Mouse (Mus musculus) MEL (cell line): Measurements from ENCODE around the gene Abcb6. TPM values are rescaled to one million over a fixed set of nuclear protein-coding genes. Genes with fewer than 3 reads are reported as not detected.

Source experiments
- DNase-seq: peaks from one replicate; pipeline ENCODE4 v3.0.0; 2011; ENCODE audit warnings: low read depth, low spot score
- H3K27ac ChIP-seq: 2 replicates; pipeline ENCODE4 v1.5.1; 2012; ENCODE audit warnings: low read depth, mild to moderate bottlenecking, control low read depth, low read length, moderate library complexity; ENCODE audit not compliant: control insufficient read depth
- H3K27me3 ChIP-seq, 2 experiments: fragments of 150-350 bp in 1 of 2; sonication (generic) in 1 of 2; 2 replicates each; pipeline ENCODE4 v1.6.1; 2012; ENCODE audit warnings: low read length in 2 of 2, mild to moderate bottlenecking in 2 of 2, improper control_type of control experiment in 1 of 2, moderate library complexity in 1 of 2; ENCODE audit not compliant: insufficient read depth in 2 of 2, control insufficient read depth in 1 of 2
- H3K36me3 ChIP-seq, 2 experiments: 2 replicates each; pipeline ENCODE4 v1.6.1; 2012 to 2014; ENCODE audit warnings: low read length in 2 of 2, improper control_type of control experiment in 1 of 2, inconsistent platforms in 1 of 2, mild to moderate bottlenecking in 1 of 2; ENCODE audit not compliant: insufficient read depth in 2 of 2, control insufficient read depth in 1 of 2
- H3K4me1 ChIP-seq, 2 experiments: fragments of 150-350 bp in 1 of 2; sonication (generic) in 1 of 2; 2 replicates each; pipeline ENCODE4 v1.6.1; 2012; ENCODE audit warnings: low read length in 2 of 2, improper control_type of control experiment in 1 of 2, mild to moderate bottlenecking in 1 of 2; ENCODE audit not compliant: insufficient read depth in 2 of 2, control insufficient read depth in 1 of 2
- H3K4me3 ChIP-seq, 2 experiments: fragments of 150-350 bp in 1 of 2; sonication (generic) in 1 of 2; 2 replicates each; pipeline ENCODE4 v1.5.1; 2012; ENCODE audit warnings: low read depth in 2 of 2, low read length in 2 of 2, mild to moderate bottlenecking in 2 of 2, moderate library complexity in 2 of 2, control low read depth in 1 of 2, improper control_type of control experiment in 1 of 2; ENCODE audit not compliant: control insufficient read depth in 1 of 2, insufficient read depth in 1 of 2
- H3K79me2 ChIP-seq: 2 replicates; pipeline ENCODE4 v1.6.1; 2012; ENCODE audit warnings: mild to moderate bottlenecking, low read length, moderate library complexity; ENCODE audit not compliant: control insufficient read depth, poor library complexity, insufficient read depth
- H3K9ac ChIP-seq: 2 replicates; pipeline ENCODE4 v1.6.1; 2012; ENCODE audit warnings: low read depth, mild to moderate bottlenecking, control low read depth, low read length, moderate library complexity; ENCODE audit not compliant: control insufficient read depth, poor library complexity, severe bottlenecking
- H3K9me3 ChIP-seq: fragments of 150-350 bp; sonication (generic); replicated peaks from 2 replicates; pipeline ENCODE4 v1.6.1; 2012; ENCODE audit warnings: mild to moderate bottlenecking, low read length, improper control_type of control experiment, moderate library complexity; ENCODE audit not compliant: insufficient read depth
- BHLHE40 ChIP-seq: IDR thresholded peaks from 2 replicates; pipeline ENCODE4 v1.6.1; 2012; ENCODE audit warnings: low read depth, mild to moderate bottlenecking, inconsistent platforms, low read length, improper control_type of control experiment, borderline replicate concordance
- CTCF ChIP-seq, 3 experiments: IDR thresholded peaks in 2 of 3; conservative IDR thresholded peaks in 1 of 3; 2 replicates each; pipeline ENCODE4 v1.5.1; 2011 to 2012; ENCODE audit warnings: low read length in 3 of 3, low read depth in 2 of 3, mild to moderate bottlenecking in 2 of 3, improper control_type of control experiment in 1 of 3, inconsistent platforms in 1 of 3, mixed read lengths in 1 of 3, moderate library complexity in 1 of 3; ENCODE audit not compliant: control insufficient read depth in 1 of 3, insufficient read depth in 1 of 3, poor library complexity in 1 of 3, severe bottlenecking in 1 of 3
- EP300 ChIP-seq, 2 experiments: IDR thresholded peaks; 2 replicates each; pipeline ENCODE4 v1.6.1; 2011; ENCODE audit warnings: improper control_type of control experiment in 2 of 2, low read length in 2 of 2, low read depth in 1 of 2, mild to moderate bottlenecking in 1 of 2
- ETS1 ChIP-seq: IDR thresholded peaks from 2 replicates; pipeline ENCODE4 v1.6.1; 2012; ENCODE audit warnings: low read depth, mild to moderate bottlenecking, inconsistent platforms, low read length, improper control_type of control experiment, moderate library complexity
- GABPA ChIP-seq: IDR thresholded peaks from 2 replicates; pipeline ENCODE4 v1.6.1; 2012; ENCODE audit warnings: low read depth, mild to moderate bottlenecking, inconsistent platforms, low read length, improper control_type of control experiment, moderate library complexity
- GATA1 ChIP-seq: IDR thresholded peaks from 2 replicates; pipeline ENCODE4 v1.6.1; 2011; ENCODE audit warnings: low read depth, low read length, improper control_type of control experiment
- HCFC1 ChIP-seq: IDR thresholded peaks from 2 replicates; pipeline ENCODE4 v1.6.1; 2012; ENCODE audit warnings: low read depth, mild to moderate bottlenecking, inconsistent platforms, low read length, improper control_type of control experiment, moderate library complexity
- JUND ChIP-seq: IDR thresholded peaks from 2 replicates; pipeline ENCODE4 v1.6.1; 2011; ENCODE audit warnings: low read depth, mild to moderate bottlenecking, improper control_type of control experiment, low read length
- KAT2A ChIP-seq: conservative IDR thresholded peaks from 2 replicates; pipeline ENCODE4 v1.6.1; 2012; ENCODE audit warnings: low read depth, low read length, improper control_type of control experiment, inconsistent platforms
- MAX ChIP-seq: IDR thresholded peaks from 2 replicates; pipeline ENCODE4 v1.6.1; 2011; ENCODE audit warnings: low read length, improper control_type of control experiment
- MAZ ChIP-seq: IDR thresholded peaks from 2 replicates; pipeline ENCODE4 v1.6.1; 2012; ENCODE audit warnings: low read depth, mild to moderate bottlenecking, inconsistent platforms, low read length, improper control_type of control experiment
- MXI1 ChIP-seq: IDR thresholded peaks from 2 replicates; pipeline ENCODE4 v1.6.1; 2011; ENCODE audit warnings: mild to moderate bottlenecking, low read depth, low read length, improper control_type of control experiment
- MYC ChIP-seq: IDR thresholded peaks from 2 replicates; pipeline ENCODE4 v1.6.1; 2011; ENCODE audit warnings: low read depth, mild to moderate bottlenecking, low read length, improper control_type of control experiment, moderate library complexity
- NELFE ChIP-seq: IDR thresholded peaks from 2 replicates; pipeline ENCODE4 v1.6.1; 2011; ENCODE audit warnings: low read depth, low read length, improper control_type of control experiment
- POLR2A ChIP-seq, 2 experiments: IDR thresholded peaks; 2 replicates each; pipeline ENCODE4 v1.6.1; 2011 to 2012; ENCODE audit warnings: low read length in 2 of 2, mild to moderate bottlenecking in 2 of 2, control low read depth in 1 of 2, improper control_type of control experiment in 1 of 2, low read depth in 1 of 2, moderate library complexity in 1 of 2; ENCODE audit not compliant: control insufficient read depth in 1 of 2, insufficient read depth in 1 of 2, poor library complexity in 1 of 2
- POLR2AphosphoS2 ChIP-seq: IDR thresholded peaks from 2 replicates; pipeline ENCODE4 v1.6.1; 2011; ENCODE audit warnings: low read length, improper control_type of control experiment
- RCOR1 ChIP-seq: IDR thresholded peaks from 2 replicates; pipeline ENCODE4 v1.6.1; 2012; ENCODE audit warnings: low read depth, mild to moderate bottlenecking, inconsistent platforms, low read length, improper control_type of control experiment
- SIN3A ChIP-seq: IDR thresholded peaks from 2 replicates; pipeline ENCODE4 v1.6.1; 2012; ENCODE audit warnings: low read length, improper control_type of control experiment, inconsistent platforms
- TBP ChIP-seq: IDR thresholded peaks from 2 replicates; pipeline ENCODE4 v1.8.0; 2011; ENCODE audit warnings: low read depth, low read length, improper control_type of control experiment
- TCF12 ChIP-seq: IDR thresholded peaks from 2 replicates; pipeline ENCODE4 v1.6.1; 2014; ENCODE audit warnings: low read depth, mild to moderate bottlenecking, inconsistent platforms, low read length, improper control_type of control experiment, moderate library complexity
- USF2 ChIP-seq, 2 experiments: IDR thresholded peaks; 2 replicates each; pipeline ENCODE4 v1.6.1; 2011 to 2012; ENCODE audit warnings: improper control_type of control experiment in 2 of 2, low read length in 2 of 2, borderline replicate concordance in 1 of 2, inconsistent platforms in 1 of 2, low read depth in 1 of 2, mild to moderate bottlenecking in 1 of 2; ENCODE audit not compliant: insufficient read depth in 1 of 2
- ZKSCAN1 ChIP-seq: IDR thresholded peaks from 2 replicates; pipeline ENCODE4 v1.6.1; 2012; ENCODE audit warnings: low read depth, mild to moderate bottlenecking, inconsistent platforms, low read length, improper control_type of control experiment, moderate library complexity
- ZMIZ1 ChIP-seq: IDR thresholded peaks from 2 replicates; pipeline ENCODE4 v1.6.1; 2012; ENCODE audit warnings: low read depth, mild to moderate bottlenecking, inconsistent platforms, low read length, improper control_type of control experiment, moderate library complexity
- ZNF384 ChIP-seq: IDR thresholded peaks from 2 replicates; pipeline ENCODE4 v1.6.1; 2012; ENCODE audit warnings: low read depth, mild to moderate bottlenecking, inconsistent platforms, low read length, improper control_type of control experiment
- polyA plus RNA-seq, 2 experiments: library from polyadenylated mRNA; stranded (reverse) in 1 of 2; unstranded in 1 of 2; fragments of >175 nt in 1 of 2; fragments of >200 nt in 1 of 2; gene quantifications; 2 replicates each; pipeline versions ENCODE4 v1.2.1 to v1.2.4; 2012; ENCODE audit warnings: low replicate concordance in 2 of 2, low read depth in 1 of 2; ENCODE audit not compliant: insufficient read length in 2 of 2, insufficient read depth in 1 of 2, missing spikeins in 1 of 2
- total RNA-seq: library from RNA; depleted of rRNA; stranded (reverse); fragments of 300-350 nt; gene quantifications from 2 replicates; pipeline ENCODE4 v1.2.3, GENCODE M21; 2012

The Abcb6 gene
- total and polyA plus RNA-seq, 3 experiments: 73.5 to 84.4 TPM; not detected in 1

DNA sequence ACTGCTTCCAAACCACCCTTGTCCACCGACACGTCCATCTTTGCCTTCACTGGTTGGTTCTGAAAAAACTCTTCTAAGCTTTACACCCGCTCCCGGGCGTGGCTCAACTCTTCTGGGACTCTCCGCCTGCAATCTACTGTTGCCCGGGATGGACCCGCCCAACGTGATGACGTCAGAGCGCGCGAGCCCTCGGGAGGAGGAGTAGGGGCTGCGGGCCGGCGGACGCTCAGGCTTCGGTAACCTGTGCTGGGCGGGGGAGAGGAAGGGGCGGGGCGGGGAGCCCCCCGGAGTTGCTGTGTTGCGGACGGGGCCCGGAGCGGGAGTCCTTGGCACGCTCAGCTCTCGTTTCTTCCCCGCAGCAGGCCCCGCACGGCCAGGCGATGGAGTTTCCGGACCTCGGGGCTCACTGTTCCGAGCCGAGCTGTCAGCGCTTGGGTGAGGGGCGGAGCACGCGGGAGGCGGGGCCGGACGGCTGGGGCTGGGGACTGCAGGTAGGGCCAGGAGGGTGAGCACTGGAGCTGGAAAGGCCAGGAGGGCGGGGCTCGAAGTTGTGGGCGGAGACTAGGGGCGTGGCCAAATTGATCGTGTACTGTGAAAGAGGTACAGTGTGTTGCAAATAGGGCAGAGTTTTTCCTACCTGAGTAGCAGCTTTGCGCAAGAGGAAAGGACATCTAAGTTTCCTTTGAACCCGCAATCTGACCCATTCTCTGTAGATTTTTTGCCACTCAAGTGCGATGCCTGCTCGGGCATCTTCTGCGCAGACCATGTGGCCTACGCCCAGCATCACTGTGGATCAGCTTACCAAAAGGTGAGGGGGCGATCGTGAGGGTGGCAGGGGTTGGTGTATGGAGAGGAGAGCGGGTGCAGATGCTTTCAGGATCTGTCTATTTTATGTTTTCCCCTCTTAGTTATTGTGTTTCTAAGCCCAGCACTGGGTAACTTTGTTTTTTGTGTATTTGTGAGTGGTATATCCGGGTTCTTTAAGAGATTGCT is 11.4 kb downstream of the Abcb6 start, which contains the start of gene Zfand2b:
Gene Zfand2b (plus strand): TSS at position 175 of the 993 bp plus-strand sequence.
- Histone ChIP-seq H3K79me2 (no peaks in the 10 kb centered on the region), H3K36me3 (no peaks in the 10 kb centered on the region; a peak in 2 of 4 replicates), H3K4me1 (peaks cover 0 to 4% of the 10 kb centered on the region in 2 experiments; a peak in 2 of 4 replicates), H3K27me3 (no peaks in the 10 kb centered on the region), H3K9ac (peak within 1 kb of the TSS; percentile 65), H3K27ac (peak within 1 kb of the TSS; percentile 48; the same call in 1 of the 2 replicates), H3K9me3 (no peaks in the 10 kb centered on the region), H3K4me3 (peak within 1 kb of the TSS; percentile 60 to 84)
- peak; percentile 97 for DNase-seq
- no peak for TF ChIP-seq EP300 (IDR thresholded peaks at IDR 0.05; ENCODE audit: low read depth in 1 of 2, low read length in 2 of 2)
- TF ChIP-seq ETS1: peak; percentile 44; the same call in 1 of the 2 replicates
- peak; percentile 59; the same call in 1 of the 2 replicates for TF ChIP-seq ZMIZ1
- TF ChIP-seq POLR2A (IDR thresholded peaks at IDR 0.05; ENCODE audit: control insufficient read depth in 1 of 2, insufficient read depth in 1 of 2, low read depth in 1 of 2, low read length in 2 of 2, poor library complexity in 1 of 2): peak; percentile 60 to 80; a peak in 3 of 4 replicates
- peak; percentile 52 for TF ChIP-seq MXI1
- TF ChIP-seq ZKSCAN1: no peak
- no peak for TF ChIP-seq BHLHE40
- peak; percentile 38; the same call in 1 of the 2 replicates for TF ChIP-seq TBP
- peak; percentile 35; the same call in 1 of the 2 replicates for TF ChIP-seq MAZ
- no peak for TF ChIP-seq GABPA
- TF ChIP-seq RCOR1: no peak
- TF ChIP-seq MYC: 0 out of 2 replicates have a peak, but pooled peaks have one; percentile 44
- no peak for TF ChIP-seq CTCF (IDR thresholded peaks at IDR 0.05 in 2 of 3, conservative IDR thresholded peaks at IDR 0.05 in 1 of 3; ENCODE audit: control insufficient read depth in 1 of 3, insufficient read depth in 1 of 3, low read depth in 2 of 3, low read length in 3 of 3, poor library complexity in 1 of 3, severe bottlenecking in 1 of 3)
- TF ChIP-seq KAT2A: no peak
- TF ChIP-seq GATA1: no peak
- TF ChIP-seq MAX: peak; percentile 40; the same call in 1 of the 2 replicates
- peak; percentile 68 for TF ChIP-seq TCF12
- peak; percentile 56 for TF ChIP-seq NELFE
- peak; percentile 67 for TF ChIP-seq ZNF384
- TF ChIP-seq POLR2AphosphoS2: peak; percentile 45; the same call in 1 of the 2 replicates
- TF ChIP-seq HCFC1: peak; percentile 64
- TF ChIP-seq USF2 (IDR thresholded peaks at IDR 0.05; ENCODE audit: borderline replicate concordance in 1 of 2, insufficient read depth in 1 of 2, low read depth in 1 of 2, low read length in 2 of 2): no peak
- no peak for TF ChIP-seq JUND
- TF ChIP-seq SIN3A: peak; percentile 68
